ENCODE assay signal across 22 mouse cellular contexts in the genomic region with DNA sequence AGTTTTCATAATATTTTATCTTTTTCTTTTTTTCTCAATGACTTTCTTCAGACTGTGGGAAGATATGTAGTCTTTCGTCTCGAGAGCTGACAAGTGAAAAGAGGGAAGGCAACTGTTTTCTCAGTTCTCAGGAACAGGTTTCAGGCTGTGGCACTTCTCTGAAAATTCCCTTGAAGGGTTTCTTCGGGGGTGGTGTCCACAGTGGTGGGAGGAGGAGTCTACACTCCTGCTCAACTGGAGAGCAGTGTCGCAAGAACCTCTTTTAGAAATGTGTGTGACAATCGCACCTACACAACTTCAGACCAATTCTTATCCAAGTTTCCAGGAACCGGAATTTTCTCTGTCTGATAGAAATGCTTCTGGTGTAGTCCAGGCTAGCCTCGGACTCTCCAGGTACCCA. TPM values are rescaled to one million over a fixed set of nuclear protein-coding genes. Genes with fewer than 3 reads are reported as not detected.
DNase-seq lines count a peak whose midpoint lies in the region; TF ChIP-seq lines count a peak whose summit lies in the region.
"Had no signal": no experiment of that assay in that cellular context is flagged by ENCODE, and none has a peak within 500 bp of the region (broad histone marks: within the 10 kb centered on the region; RNA-seq: fewer than 3 reads in every experiment).

No protein-coding gene starts in this region.

- DNase-seq in frontal cortex, postnatal 36 days (ENCODE audit: low spot score in 2 of 2): peak; percentile 21 to 53
- no peak for DNase-seq in frontal cortex, postnatal 10 days (ENCODE audit: low spot score in 2 of 2)
- peak; percentile 27 for DNase-seq in lung, postnatal 25 days (ENCODE audit: low spot score)
- no peak for DNase-seq in lung, adult 2 months
- DNase-seq in brain, adult 2 months (ENCODE audit: low read depth, low spot score): peak; percentile 68
- DNase-seq in telencephalon, adult 2 months (ENCODE audit: low read depth, low spot score): peak; percentile 63
- DNase-seq: adrenal gland, adult 2 months; adrenal gland, postnatal 14 days; cerebellum, adult 11-12 months; cerebellum, adult 9-10 months; cerebellum, postnatal 14 days; gastrocnemius, postnatal 10 days; gastrocnemius, postnatal 36 days; heart, adult 2 months; heart, postnatal 14 days; heart, postnatal 4 days had no signal

- no peaks in the 10 kb centered on the region for H3K4me1 ChIP-seq in lung, adult 2 months (ENCODE audit: control insufficient read depth, insufficient read depth, low read length)
- H3K4me1 ChIP-seq: forebrain, embryonic 10.5 days; forebrain, embryonic 15.5 days; heart, embryonic 13.5 days had no signal

- WGBS in lung, adult 2 months: 73% methylated on average over 7 of the region's 7 CpGs

- H3K4me3 ChIP-seq in lung, adult 2 months (replicated peaks; ENCODE audit: extremely low read depth, low read depth, low read length): no peak overlapping the region
- H3K4me3 ChIP-seq: forebrain, embryonic 10.5 days; forebrain, embryonic 15.5 days; heart, adult 2 months; heart, embryonic 10.5 days; heart, embryonic 13.5 days had no signal

- TF ChIP-seq POLR2A in lung, adult 2 months (IDR thresholded peaks at IDR 0.05; ENCODE audit: borderline replicate concordance, extremely low read depth, low read depth, low read length): no peak

- TF ChIP-seq CTCF in lung, adult 2 months (IDR thresholded peaks at IDR 0.05; ENCODE audit: insufficient read depth, low read length): no peak

RNA-seq across cellular contexts. Expression of gene Rasgef1a, which starts 22.0 kb away (rescaled TPM):
- 50.3 and 57.1 TPM in 2 replicates for polyA plus RNA-seq in lung, adult 2 months (2012; rRNA removed)
- polyA plus RNA-seq: hindbrain, embryonic 11.5 days had no signal

RNA-seq across cellular contexts. Expression of gene Fxyd4, which starts 51.7 kb away (rescaled TPM):
- 0.41 and 0.61 TPM in 2 replicates for polyA plus RNA-seq in lung, adult 2 months (2012; rRNA removed)
- polyA plus RNA-seq: adrenal gland, adult 2 months; brain, embryonic 14.5 days had no signal

Comparison
In these comparisons a context has a peak if more than half of its experiments do, and no peak if none do; other contexts are left out.
1. DNase-seq: peak in frontal cortex, postnatal 36 days (2 of 2), lung, postnatal 25 days (single experiment), brain, adult 2 months (single experiment) and telencephalon, adult 2 months (single experiment); none in frontal cortex, postnatal 10 days (0 of 2) and lung, adult 2 months (single experiment).